Mouse (Mus musculus): ENCODE measurements around the gene Dnaaf5. TPM values are rescaled to one million over a fixed set of nuclear protein-coding genes. Genes with fewer than 3 reads are reported as not detected.

Dnaaf5 gene
- polyA plus RNA-seq, 1 experiment from 2014 or later: 6.1 TPM

DNA sequence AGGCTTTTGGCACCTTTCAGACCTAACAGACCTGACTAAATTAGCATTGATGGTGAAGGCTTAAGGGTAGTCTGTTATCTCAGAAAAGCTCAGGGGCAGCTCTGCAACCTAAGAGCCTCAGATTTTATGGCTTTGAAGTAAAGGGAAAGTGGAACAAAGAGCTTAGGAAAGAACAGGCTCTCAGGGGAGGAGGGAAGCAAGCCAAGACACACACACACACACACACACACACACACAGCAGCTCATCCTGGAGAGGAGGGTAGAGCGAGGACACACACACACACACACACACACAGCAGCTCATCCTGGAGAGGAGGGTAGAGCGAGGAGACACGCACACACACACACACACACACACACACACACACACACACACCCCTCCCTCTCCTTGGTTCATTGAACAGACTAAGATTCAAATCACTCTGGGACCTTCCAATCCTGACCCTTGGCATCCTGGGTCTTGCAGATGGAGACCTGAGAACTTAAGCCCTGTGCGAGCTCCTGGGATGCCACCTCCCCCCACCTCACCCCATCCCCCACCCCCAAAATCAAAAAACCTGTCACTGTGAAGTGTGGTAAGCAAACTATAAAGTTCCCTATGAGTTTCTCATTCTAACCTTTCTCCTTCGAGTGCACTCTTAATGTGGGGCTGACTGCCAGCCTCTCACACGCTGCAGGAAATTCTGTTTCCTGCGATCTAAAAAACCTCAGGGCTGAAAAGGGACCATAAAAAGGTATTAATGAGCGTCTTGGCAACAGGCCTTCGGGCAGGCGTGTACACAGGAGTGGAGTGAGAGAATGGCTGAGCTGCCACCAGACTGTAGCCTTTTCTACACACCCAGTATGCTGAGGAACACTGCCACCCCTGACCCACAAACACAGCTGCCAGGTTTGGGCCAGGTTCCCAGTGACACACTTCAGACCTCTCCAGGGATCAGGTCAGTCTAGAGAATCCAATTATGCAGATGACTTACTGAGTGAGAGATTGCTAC lies 24.8 kb downstream of the Dnaaf5 start:
- 51% methylated on average over 9 of the region's 10 CpGs for WGBS

DNA sequence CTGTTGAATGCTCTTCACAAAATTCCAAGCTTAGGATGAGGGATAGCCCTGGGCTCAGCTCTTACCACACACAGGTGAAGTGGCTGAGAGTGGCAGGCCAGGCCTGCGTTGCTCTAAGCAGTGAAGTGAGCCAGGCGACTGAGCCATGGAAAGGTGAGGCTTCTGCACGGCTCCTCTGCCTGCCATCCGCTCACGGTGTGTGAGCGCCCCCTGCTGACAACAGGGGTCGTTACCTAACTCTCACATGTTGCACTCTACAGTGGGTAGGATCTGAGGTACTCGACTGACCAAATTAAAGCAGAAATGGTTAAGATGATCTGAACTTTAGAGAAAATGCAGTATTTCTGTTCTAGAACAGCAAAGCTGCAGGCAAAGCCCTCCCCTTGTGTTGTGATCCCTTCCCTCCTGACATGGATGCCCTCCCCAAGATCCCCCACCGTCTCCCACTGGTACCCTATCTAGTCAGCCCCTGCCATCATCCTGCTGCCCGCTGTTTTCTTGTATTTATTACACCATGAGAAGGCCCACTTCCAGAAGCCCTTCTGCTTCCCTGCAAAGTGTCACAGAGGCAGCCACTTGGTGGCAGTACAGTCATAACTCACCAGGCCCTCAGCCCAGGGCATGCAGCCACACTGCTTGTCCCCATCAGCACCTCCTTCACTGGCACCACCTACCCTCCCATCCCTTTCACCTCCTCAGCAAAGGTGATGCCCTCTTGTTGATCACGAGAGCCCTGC lies 29.0 kb downstream of the Dnaaf5 start:
- Histone ChIP-seq H3K4me3 (no peak overlapping the region), H3K9ac (no peak overlapping the region), H3K9me3 (no peaks in the 10 kb centered on the region), H3K4me2 (no peak overlapping the region), H3K36me3 (peaks cover 32% of the 10 kb centered on the region), H3K4me1 (replicated peaks) (peaks cover 1% of the 10 kb centered on the region), H3K27ac (replicated peaks) (no peak overlapping the region), H3K27me3 (no peaks in the 10 kb centered on the region)
- peak; percentile 83 for ATAC-seq (ENCODE audit: low FRiP score, low read depth)
- WGBS: 26% methylated on average over 11 of the region's 11 CpGs

More for the DNA sequence above, 24.8 kb downstream of the Dnaaf5 start:
- Histone ChIP-seq H3K9me3 (no peaks in the 10 kb centered on the region), H3K36me3 (peaks cover 15% of the 10 kb centered on the region), H3K4me1 (replicated peaks) (peaks cover 4% of the 10 kb centered on the region), H3K27me3 (no peaks in the 10 kb centered on the region), H3K27ac (replicated peaks) (peak overlapping the region; percentile 55; the same call in 1 of the 2 replicates), H3K4me3 (no peak overlapping the region), H3K4me2 (no peak overlapping the region), H3K9ac (no peak overlapping the region)
- ATAC-seq (ENCODE audit: low FRiP score, low read depth): peak; percentile 35; the same call in 1 of the 2 replicates

DNA sequence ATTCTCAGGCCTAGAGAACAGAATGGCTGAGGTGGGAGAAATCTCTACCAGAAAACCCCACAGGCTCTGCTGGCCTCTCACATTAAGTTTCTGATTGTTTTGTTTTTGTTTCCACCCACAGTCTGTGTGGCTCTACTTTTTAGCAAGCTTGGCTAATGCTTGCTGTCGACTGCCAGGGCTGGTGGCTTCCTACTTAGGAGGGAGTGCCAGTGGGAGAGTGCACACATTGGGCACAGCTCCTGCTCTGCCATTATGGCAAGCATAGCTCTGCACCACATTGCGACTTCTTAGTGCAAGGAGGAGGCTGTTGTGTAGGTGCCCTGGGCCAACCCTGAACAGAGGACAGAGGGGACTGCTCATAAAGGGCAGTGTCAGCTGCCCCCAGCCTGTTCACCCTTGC lies 33.1 kb downstream of the Dnaaf5 start:
- H3K9me3 ChIP-seq: no peaks in the 10 kb centered on the region
- 93% methylated on average over 2 of the region's 2 CpGs for WGBS
- H3K27ac ChIP-seq (replicated peaks): no peak overlapping the region
- H3K27me3 ChIP-seq: no peaks in the 10 kb centered on the region
- H3K36me3 ChIP-seq: peaks cover 55% of the 10 kb centered on the region
- no peak overlapping the region for H3K9ac ChIP-seq
- no peak for ATAC-seq (ENCODE audit: low FRiP score, low read depth)
- H3K4me1 ChIP-seq (replicated peaks): no peaks in the 10 kb centered on the region
- H3K4me3 ChIP-seq: no peak overlapping the region
- no peak overlapping the region for H3K4me2 ChIP-seq

DNA sequence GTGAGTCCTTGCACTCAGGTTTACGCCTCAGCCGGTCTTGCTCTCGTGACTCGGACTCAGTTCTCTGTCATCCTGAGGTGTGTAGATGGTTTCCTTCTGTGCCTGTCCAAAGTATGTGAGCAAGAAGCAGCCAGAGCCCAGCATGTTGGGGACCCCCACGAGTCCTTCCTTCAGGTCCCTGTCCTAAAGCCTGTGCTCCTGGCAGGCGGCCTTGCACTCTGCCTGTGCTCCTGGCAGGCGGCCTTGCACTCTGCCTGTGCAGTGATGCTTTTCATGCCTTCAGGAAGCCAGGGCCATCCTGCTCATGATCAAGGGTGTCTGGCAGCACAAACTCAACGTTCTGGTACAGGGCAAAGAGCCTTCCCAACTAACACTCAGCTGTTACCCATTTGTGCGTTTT lies 33.6 kb downstream of the Dnaaf5 start:
- no peaks in the 10 kb centered on the region for H3K4me1 ChIP-seq (replicated peaks)
- no peaks in the 10 kb centered on the region for H3K27me3 ChIP-seq
- H3K9me3 ChIP-seq: no peaks in the 10 kb centered on the region
- no peak overlapping the region for H3K9ac ChIP-seq
- no peak for ATAC-seq (ENCODE audit: low FRiP score, low read depth)
- H3K4me2 ChIP-seq: no peak overlapping the region
- H3K27ac ChIP-seq (replicated peaks): no peak overlapping the region
- WGBS: 92% methylated on average over 9 of the region's 9 CpGs
- H3K36me3 ChIP-seq: peaks cover 55% of the 10 kb centered on the region
- H3K4me3 ChIP-seq: no peak overlapping the region

DNA sequence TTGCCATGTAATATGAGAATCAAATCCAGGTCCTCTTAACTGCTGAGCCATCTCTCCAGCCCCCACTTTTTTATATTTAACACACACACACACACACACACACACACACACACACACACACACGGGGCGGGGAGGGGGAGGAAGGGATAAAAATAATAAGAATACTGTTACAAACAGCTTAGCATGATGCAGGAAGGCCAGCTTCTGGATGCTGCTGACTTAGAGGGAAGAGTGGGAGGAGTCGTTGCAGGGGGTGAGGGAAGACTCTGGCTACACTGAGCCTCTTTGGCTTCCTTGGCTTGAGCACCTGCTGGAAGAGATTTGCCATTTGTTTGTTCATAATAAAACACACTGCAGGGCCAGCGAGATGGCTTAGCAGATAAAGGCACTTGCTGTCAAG lies 34.9 kb downstream of the Dnaaf5 start:
- Histone ChIP-seq H3K36me3 (peaks cover 47% of the 10 kb centered on the region), H3K27ac (replicated peaks) (no peak overlapping the region), H3K9ac (no peak overlapping the region), H3K4me2 (no peak overlapping the region), H3K4me1 (replicated peaks) (no peaks in the 10 kb centered on the region), H3K9me3 (no peaks in the 10 kb centered on the region), H3K27me3 (no peaks in the 10 kb centered on the region), H3K4me3 (no peak overlapping the region)
- no peak for ATAC-seq (ENCODE audit: low FRiP score, low read depth)
- 93% methylated on average over 4 of the region's 4 CpGs for WGBS

DNA sequence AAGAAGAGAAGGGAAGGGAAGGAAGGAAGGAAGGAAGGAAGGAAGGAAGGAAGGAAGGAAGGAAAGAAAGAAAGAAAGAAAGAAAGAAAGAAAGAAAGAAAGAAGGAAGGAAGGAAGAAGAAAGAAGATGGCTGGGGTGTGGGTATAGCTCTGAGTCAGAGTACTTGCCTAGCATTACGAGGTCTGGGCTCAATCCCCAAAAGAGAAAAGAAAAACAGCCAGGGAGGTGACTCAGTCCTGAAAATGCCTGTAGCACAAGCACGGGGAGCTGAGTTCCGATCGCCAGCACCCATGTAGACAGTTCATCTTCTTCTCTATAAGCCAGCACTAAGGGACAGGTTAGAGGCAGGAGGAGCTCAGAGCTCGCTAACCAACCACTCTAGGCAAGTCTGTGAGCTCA lies 39.7 kb downstream of the Dnaaf5 start:
- no peaks in the 10 kb centered on the region for H3K4me1 ChIP-seq (replicated peaks)
- H3K9ac ChIP-seq: no peak overlapping the region
- H3K4me2 ChIP-seq: no peak overlapping the region
- ATAC-seq (ENCODE audit: low FRiP score, low read depth): no peak
- H3K27me3 ChIP-seq: no peaks in the 10 kb centered on the region
- H3K36me3 ChIP-seq: peaks cover 20% of the 10 kb centered on the region
- H3K9me3 ChIP-seq: no peaks in the 10 kb centered on the region
- H3K4me3 ChIP-seq: no peak overlapping the region
- H3K27ac ChIP-seq (replicated peaks): no peak overlapping the region
- WGBS: 98% methylated on average over 5 of the region's 5 CpGs

DNA sequence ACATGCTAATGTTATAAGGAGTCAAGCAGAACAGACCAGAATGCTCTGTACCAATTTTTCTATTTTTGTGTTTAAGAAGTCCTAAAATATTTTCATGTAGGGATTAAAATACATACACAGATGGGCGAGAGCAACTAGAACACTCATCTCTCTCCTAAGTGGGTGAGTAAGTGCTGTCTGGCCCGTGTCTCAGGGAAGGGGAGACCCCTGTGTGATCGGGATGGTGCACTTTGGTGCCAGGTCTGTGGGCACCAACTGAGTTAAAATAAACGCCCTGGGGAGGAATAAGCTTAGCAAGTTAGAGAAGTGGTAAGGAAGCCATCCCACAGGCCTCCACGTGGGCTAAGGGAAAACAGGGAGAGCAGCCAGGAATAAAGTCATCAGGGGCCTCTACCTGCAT lies 40.9 kb downstream of the Dnaaf5 start:
- Histone ChIP-seq H3K4me1 (replicated peaks) (no peaks in the 10 kb centered on the region), H3K9me3 (no peaks in the 10 kb centered on the region), H3K36me3 (peaks cover 15% of the 10 kb centered on the region), H3K9ac (no peak overlapping the region), H3K27ac (replicated peaks) (no peak overlapping the region), H3K27me3 (no peaks in the 10 kb centered on the region), H3K4me2 (no peak overlapping the region), H3K4me3 (no peak overlapping the region)
- 84% methylated on average over 5 of the region's 5 CpGs for WGBS
- ATAC-seq (ENCODE audit: low FRiP score, low read depth): no peak

DNA sequence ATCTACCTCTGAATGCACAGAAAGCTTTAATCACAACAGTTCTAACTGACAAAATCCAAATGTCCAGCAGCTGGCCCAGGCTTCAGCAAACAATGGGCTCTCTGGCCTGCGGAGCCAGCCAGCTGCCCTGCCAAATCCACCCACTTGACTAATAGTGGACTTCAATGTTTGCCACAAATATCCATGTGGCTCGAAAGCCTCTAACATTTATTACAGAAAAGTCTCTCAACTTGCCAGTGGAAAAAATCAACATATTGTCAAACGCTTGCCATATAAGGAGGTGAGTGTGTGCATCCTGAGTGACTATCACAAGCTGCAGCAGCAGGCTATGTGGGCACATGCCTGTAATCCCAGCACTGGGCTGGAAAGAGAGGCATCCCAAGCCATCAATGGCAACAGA lies 48.8 kb downstream of the Dnaaf5 start:
- WGBS: 77% methylated on average over 3 of the region's 3 CpGs
- no peak for ATAC-seq (ENCODE audit: low FRiP score, low read depth)
- H3K4me2 ChIP-seq: no peak overlapping the region
- no peaks in the 10 kb centered on the region for H3K27me3 ChIP-seq
- H3K4me3 ChIP-seq: no peak overlapping the region
- peaks cover 18% of the 10 kb centered on the region for H3K4me1 ChIP-seq (replicated peaks)
- no peaks in the 10 kb centered on the region for H3K9me3 ChIP-seq
- H3K27ac ChIP-seq (replicated peaks): no peak overlapping the region
- H3K9ac ChIP-seq: no peak overlapping the region
- no peaks in the 10 kb centered on the region for H3K36me3 ChIP-seq

DNA sequence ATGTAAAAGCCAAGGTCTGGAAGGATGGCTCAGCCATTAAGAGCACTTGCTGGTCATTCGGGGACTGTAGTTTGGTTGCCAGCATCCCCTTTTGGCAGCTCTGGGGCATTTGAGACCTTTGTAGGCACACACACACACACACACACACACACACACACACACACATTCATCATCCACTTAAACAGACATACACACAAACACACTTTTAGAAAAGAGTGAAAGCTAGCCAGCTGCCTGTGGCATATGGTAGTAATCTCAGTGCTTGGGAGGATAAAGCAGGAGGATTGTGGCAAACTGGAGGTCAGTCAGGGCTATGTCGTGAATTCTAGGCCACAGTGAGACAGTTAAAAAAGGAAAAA lies 49.6 kb downstream of the Dnaaf5 start:
- ATAC-seq (ENCODE audit: low FRiP score, low read depth): no peak
- H3K4me3 ChIP-seq: peak overlapping the region; percentile 79
- peak overlapping the region; percentile 54 for H3K9ac ChIP-seq
- H3K4me2 ChIP-seq: peak overlapping the region; percentile 76
- H3K36me3 ChIP-seq: no peaks in the 10 kb centered on the region
- peaks cover 19% of the 10 kb centered on the region for H3K4me1 ChIP-seq (replicated peaks)
- H3K27me3 ChIP-seq: no peaks in the 10 kb centered on the region
- WGBS: 36% methylated on average over 2 of the region's 2 CpGs
- H3K27ac ChIP-seq (replicated peaks): peak overlapping the region; percentile 87
- no peaks in the 10 kb centered on the region for H3K9me3 ChIP-seq

DNA sequence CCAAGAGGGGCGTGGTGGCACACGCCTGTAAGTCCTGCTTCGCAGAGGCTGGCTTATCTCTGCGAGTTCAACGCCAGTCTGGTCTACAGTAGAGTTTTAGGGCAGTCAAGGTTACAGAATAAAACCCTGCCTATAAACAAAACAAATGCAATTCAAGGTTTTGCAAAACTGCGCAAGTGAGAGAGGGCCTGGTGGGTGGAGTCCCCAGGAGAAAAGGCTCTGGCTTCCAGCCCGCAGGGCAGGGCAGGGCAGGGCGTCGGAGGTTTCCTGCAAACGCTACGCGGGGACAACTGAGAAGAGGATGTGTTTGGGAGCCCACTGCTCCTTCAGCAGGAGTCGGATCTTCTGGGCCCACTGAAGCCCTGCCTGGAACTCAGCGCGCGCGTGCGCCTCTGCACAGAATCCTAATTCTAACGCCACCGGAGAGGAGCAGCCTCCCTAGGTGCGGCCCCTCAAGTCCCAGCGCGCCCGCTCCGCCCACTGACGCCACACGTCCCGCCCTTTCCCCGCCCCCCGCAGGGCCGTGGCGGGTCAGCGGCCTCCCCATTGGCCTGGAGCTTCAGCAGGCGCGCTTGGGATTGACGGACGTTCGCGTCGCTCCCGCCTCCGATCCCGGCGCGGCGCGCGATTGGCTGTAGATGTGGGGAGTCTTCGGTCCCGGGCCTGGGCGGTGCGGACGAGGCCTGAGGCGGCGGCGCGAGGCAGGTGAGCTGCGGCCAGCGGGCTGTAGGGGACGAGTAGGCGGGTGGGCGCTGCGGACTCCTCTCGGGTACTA lies 50.2 kb downstream of the Dnaaf5 start, which contains the start of gene Sun1:
TSS of gene Sun1 (plus strand) at position 643 of the 775 bp plus-strand sequence.
- Histone ChIP-seq H3K4me2 (peak within 1 kb of the TSS; percentile 76), H3K36me3 (no peaks in the 10 kb centered on the region), H3K4me3 (peak within 1 kb of the TSS; percentile 79), H3K27me3 (no peaks in the 10 kb centered on the region), H3K27ac (replicated peaks) (peak within 1 kb of the TSS; percentile 87), H3K9me3 (no peaks in the 10 kb centered on the region), H3K4me1 (replicated peaks) (peaks cover 24% of the 10 kb centered on the region), H3K9ac (peak within 1 kb of the TSS; percentile 73)
- peak; percentile 99 for ATAC-seq (ENCODE audit: low FRiP score, low read depth)
- WGBS: under 1% methylated on average over 63 of the region's 64 CpGs

DNA sequence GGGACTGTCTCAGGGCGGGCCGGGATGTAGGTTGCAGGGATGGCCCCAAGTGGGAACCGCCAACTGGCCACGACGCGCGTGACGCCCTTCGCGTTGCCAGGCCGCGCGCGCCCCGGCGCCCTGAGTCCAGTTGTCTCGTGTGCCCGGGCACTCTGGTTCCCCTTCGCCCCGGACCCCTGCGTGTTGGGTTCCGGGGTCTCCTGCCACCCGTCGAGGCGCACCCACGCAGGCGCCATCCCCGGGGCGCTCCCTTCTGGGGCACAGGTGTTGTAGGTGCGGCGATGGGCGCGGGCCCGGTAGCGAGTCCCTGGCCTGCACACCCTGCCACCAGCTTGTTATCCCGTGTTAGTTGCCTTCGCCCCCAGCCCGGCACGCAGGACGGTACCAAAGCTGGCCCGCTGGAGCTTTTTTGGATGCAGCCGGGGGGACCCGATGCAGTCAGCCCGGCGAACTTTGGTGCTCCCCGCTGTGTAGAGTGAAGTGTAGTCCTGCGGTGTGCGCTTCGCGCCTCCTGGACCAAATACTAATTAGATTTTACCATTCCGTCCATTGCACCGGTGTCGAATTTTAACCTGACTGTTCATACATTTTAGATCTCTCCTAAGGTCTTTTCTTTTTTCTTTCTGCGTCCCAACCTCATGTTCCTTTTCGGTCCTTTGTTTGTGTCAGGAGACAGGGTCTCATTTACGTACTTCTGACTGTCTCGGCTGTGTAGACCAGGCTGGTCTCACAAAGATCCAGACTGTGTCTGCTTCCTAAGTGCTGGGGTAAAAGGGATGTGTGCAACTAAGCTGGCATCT lies 50.9 kb downstream of the Dnaaf5 start:
- no peaks in the 10 kb centered on the region for H3K27me3 ChIP-seq
- H3K4me1 ChIP-seq (replicated peaks): peaks cover 30% of the 10 kb centered on the region
- peak overlapping the region; percentile 64 for H3K27ac ChIP-seq (replicated peaks)
- no peaks in the 10 kb centered on the region for H3K9me3 ChIP-seq
- peak; percentile 57 for ATAC-seq (ENCODE audit: low FRiP score, low read depth)
- no peaks in the 10 kb centered on the region for H3K36me3 ChIP-seq
- WGBS: under 1% methylated on average over 57 of the region's 57 CpGs
- peak overlapping the region; percentile 69 for H3K4me2 ChIP-seq
- H3K9ac ChIP-seq: peak overlapping the region; percentile 73
- H3K4me3 ChIP-seq: peak overlapping the region; percentile 79
